Mouse (Mus musculus): ENCODE data around the gene Ank.
A peak's percentile ranks its signal among the peaks of the same experiment; 100 is the strongest.
"Not testable (repeated sequence)": the region's sequence is repeated elsewhere in the genome, so short reads cannot be mapped to it uniquely, and the experiment has no call there.

Gene Ank

GRCm38 (mm10) chr15:27468822-27469488 is 2.5 kb downstream of the Ank start:
- DNase-seq, result no peak

GRCm38 (mm10) chr15:27470346-27470745 is 3.9 kb downstream of the Ank start:
- not testable (repeated sequence) for DNase-seq

DNA sequence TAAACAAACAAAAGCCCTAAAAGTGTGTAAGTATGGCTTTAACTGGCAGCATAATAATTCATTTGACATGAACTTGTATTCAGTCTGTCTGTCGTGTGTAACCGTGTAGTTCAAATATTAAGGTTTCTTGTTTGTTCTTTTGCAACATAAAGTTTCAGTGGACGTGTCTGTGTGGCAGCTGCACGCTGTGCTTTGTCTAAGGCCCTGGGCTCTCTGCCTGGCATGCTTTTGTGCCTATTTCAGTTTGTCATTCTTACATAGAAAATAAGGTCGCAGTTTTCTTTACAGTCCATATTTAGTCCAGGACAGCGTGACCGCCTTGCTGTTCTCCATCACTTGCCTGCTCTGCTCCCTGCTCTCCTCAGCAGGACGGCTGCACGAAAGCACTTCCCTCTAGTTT is 5.8 kb downstream of the Ank start:
- DNase-seq, result no peak

GRCm38 (mm10) chr15:27475988-27476387 is 9.5 kb downstream of the Ank start:
- DNase-seq, result no peak

DNA sequence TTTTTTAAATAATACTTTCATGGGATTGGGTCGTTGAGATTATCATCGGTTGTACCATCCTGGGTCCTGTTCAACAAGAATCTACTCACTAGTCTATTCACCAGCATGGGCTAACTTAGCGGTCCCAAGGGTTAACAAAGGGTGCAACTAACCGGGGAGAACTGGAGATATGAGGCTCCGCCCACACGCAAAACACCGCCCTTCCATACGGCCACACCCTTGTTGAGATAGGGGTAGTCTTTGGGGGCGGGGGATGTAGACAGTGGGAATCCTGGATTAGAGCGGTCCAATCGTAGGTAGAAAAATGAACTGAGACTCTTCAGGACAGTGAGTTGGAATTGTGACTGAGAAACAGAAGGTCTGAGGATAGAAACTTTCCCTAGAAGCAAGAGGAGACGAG is 10.2 kb downstream of the Ank start:
- no peak for DNase-seq

- DNase-seq, result no peak
These were observed 10.7 kb downstream of the Ank start for GRCm38 (mm10) chr15:27477159-27477558.

DNA sequence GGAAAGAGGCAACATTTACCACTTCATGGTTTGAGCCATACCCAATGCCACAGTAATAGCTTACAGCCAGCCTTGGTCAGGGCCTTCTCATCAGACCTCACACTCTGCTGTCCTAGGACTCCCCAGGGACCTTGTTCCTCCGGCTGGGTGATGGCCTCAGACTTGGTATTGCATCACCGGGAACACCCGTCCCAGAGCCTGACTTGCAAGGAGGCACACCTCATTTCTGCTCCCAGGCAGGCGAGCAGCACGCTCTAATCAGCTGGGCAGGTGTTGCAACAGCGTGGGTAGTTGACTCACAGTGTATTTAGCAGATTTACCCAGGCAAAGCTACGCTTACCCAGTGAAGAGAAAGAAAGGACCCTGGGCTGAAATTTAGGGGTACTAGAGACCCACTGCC is 11.2 kb downstream of the Ank start:
- no peak for DNase-seq

DNA sequence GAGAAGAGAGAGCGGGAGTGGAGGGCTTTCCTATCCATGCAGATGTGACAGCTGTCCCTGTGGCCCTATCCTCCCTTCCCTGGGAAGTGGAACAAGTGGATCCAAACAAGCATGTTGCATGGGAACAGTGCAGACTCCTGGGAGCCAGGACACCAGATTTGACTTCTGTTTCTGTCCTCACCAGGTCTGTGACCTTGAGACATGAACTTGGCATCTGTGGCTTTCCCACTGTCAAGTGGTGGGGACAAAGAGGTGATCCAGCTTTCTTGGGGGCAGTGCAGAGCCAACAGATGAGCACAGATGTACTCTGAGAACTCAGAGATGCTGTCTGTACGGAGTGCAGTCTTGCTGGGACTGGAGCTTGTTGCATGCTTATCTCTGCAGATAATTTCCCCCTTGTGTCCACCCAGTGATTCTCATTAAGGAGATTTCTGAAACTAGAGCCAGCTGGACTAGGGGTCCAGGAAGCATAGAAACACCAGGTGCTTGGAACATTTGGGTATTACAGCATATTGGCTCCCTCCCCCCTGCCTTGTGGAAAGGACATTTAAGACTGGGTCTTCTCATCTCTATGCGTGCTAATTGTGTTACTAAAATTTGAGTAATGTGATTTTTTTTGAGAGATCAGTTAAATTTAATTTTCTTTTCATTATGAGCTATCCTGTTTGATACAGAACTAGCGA is 14.0 kb downstream of the Ank start:
- no peak for DNase-seq

GRCm38 (mm10) chr15:27481956-27482355 is 15.5 kb downstream of the Ank start:
- no peak for DNase-seq

DNA sequence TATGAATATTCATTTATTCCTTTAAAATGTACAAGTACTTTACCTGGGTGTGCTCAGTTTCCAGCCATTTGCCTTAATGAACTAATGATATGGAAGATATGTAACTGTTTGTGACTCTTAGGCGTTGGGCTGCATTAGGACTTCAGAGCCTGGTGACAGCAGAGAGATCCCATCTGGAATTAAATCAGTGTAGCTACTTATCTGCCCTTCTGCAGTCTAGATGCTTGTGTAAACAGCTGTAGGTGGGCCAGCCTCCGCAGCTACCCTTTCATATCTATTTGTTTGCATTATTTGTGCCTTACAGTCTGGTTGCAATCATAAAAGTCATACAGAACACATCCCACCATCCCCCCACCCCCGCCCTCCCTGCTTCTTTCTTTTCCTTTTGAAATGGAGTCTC is 16.7 kb downstream of the Ank start:
- no peak for DNase-seq

DNA sequence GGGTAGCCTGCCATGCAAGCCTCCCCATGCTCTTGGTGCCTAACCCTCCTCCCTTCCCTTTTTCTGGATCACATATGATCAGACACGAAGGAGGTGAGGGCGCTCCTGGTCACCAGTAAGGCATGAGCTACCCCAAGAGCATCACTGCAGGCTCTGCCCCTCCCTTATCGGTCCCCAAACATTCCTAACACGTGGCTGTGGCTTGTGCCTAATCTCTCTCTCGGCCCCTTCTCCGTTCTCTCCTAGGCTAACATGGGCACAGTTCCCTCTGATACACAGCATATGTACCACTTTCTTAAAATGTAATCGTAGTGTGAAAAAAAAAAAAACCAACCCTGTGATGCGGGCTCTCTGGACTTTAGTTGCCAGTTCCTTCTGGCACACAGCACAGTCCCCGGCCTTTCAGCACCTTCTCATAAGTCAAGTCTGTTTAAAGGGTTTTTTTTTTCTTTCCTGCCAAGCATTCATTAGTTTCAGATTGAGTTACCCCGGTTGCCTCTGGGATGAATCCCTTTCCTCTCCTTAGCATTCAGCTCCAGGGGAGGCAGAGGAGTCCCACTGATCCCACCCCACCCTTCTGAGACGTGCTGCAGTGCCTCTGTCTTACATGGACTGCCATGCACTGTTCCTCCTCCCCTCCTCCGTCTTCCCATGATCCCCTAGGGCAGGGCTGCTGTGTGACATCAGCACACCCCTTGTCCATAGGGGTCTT is 19.2 kb downstream of the Ank start:
- DNase-seq, result no peak

GRCm38 (mm10) chr15:27486279-27486618 is 19.8 kb downstream of the Ank start:
- DNase-seq, result no peak

- no peak for DNase-seq
These were observed 20.6 kb downstream of the Ank start for GRCm38 (mm10) chr15:27487059-27487458.

- peak; percentile 38 for DNase-seq
These were observed 21.6 kb downstream of the Ank start for GRCm38 (mm10) chr15:27488042-27488441.

DNA sequence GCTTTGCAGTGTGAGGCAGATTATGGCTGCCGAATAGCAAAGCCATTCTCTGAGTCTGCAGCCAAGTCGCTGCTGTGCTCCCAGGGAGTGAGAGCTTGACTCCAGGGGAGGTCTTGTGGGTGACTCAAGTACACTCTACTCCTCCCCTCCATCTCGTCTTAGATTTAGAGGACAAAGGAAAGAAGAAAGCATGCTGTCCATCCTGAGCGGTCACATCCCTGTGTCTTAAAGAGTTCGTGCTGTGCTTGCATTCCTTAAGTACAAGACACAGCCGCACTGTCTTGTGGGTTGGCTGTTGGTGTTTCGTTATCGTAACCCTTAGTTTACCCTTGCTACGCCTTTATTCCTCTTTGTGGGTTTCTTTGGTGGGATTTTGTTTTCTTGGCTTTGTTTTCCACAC is 24.2 kb downstream of the Ank start:
- DNase-seq, result no peak

GRCm38 (mm10) chr15:27491425-27492070 is 25.1 kb downstream of the Ank start:
- DNase-seq, result no peak

DNA sequence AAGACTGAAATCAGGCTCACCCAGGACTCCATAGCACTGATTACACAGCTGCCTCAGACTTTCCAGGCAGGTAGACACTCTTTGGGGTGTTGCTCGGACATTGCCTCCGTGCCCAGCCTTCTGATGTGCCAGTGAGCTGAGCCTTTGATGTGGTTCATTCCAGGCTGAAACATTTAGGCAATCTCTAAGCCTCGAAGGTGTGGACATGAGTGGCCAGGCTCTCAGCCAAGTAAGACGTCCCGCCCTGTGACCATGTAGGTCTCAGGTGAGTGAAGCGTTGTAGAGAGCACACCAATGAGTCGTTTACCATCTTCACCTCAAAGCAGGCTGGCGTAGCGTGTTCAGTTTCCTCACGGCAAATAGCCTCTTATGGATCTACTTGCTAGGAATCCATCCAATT is 25.7 kb downstream of the Ank start:
- no peak for DNase-seq

DNA sequence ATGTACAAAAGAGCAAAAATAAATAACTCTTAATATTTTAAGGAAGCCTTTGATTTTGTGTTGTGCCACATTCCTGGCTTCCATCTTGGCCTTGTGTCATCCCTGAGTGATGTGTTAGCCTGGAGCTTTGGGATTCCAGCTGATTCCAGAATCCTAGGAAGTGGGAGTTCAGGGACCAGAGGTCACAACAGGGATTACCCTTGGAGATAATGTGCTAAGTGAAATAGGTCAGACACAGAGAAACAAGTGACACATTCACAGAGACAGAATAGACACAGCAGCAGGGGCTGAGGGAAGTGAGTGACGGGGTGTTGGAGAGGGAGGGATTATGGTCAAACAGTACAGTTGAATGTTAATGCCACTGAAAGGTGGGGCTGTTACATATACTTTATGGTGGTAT is 26.3 kb downstream of the Ank start:
- no peak for DNase-seq

DNA sequence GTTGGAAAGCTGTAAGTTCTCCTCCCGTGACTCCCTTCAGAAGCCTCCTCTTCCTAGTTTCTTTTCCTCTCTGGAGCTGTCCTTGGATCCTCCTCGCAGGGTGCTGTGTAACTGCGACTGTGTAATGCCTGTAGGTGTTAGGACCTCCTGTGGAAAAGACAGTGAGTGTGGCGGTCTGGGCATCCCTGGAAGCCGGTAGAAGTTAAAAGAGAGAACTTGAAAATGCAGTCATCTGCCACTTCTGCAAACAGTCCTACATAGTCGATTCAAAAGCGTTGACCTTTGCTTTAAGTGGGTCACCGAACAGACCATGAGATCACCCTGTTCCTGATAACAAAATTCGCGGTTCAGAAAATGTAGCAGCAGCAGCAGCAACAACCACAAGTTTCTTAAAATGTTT is 27.0 kb downstream of the Ank start:
- DNase-seq, result no peak

DNA sequence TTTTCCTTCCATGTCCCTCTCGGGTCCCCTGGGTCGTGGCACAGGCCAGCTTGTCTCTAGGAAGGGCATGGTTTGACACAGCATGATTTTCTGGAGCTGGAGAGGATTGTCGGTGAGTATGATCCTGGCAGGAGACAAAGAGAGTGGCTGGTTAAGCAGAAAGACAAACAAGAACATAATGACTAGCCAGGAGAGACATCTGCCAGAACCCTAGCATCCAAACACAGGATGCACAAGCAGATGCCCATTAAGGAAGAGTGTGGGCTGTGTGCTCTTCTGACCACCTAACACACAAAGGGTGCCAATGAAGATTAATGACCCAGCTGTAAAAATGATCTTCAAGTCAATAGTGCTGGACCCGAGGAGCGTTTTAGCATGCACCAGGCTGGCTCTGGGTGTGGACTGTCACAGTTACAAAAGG is 29.5 kb downstream of the Ank start:
- DNase-seq, result peak; percentile 35

- DNase-seq, result no peak
These were observed 30.3 kb downstream of the Ank start for GRCm38 (mm10) chr15:27496596-27497299.

DNA sequence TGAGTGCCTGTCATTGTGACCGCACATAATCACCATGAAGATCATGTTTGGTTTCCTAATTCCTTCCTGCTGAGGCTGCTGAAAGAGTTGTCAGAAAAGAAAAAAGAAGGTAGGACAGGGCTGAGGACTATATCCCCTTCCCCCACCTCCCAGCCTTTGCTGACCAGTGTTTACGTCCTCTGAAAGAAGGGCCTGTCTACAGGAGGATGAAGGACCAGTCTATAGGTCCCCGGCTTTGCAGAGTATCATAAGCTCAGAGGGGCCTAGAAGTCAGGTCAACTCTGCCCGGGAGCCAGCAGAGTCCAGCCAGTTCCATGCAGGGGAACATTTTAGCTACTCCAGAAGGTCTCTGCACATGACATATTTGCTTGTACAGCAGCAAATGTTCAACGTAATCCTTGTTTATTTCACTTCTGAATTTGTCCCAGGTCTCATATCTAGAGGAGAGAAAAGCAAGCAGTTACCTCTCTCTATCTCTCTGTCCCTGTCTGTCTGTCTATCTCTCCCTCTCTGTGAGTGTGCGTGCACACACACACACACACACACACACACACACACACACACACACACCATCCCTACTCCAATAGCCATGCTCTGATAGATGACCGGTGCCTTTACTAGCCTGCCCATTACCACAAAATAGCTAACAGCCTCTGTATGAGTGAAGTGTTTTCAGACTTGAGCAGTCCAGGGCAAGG is 31.0 kb downstream of the Ank start:
- no peak for DNase-seq

DNA sequence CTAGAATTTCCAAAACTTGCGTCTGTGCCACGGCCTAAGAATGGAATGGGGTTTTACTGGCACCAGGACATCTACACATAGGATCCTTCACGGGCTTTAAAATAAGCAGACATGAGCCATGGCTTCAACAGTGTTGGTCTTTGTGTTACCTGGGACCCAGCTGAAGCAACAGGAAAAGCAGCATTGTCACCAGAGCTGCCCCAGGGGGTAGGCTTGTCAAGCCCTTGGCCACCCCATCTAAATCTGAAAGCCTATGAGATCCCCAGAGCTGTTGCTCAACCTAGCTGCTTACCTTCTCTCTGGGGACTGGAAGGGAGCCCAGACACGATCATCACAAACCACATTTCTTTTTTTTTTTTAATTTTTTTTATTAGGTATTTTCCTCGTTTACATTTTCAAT is 31.6 kb downstream of the Ank start:
- DNase-seq, result no peak

Data from embryo, embryonic 11 days (tissue).